Comparison of ENCODE assay signal across 18 mouse cellular contexts in the genomic region with DNA sequence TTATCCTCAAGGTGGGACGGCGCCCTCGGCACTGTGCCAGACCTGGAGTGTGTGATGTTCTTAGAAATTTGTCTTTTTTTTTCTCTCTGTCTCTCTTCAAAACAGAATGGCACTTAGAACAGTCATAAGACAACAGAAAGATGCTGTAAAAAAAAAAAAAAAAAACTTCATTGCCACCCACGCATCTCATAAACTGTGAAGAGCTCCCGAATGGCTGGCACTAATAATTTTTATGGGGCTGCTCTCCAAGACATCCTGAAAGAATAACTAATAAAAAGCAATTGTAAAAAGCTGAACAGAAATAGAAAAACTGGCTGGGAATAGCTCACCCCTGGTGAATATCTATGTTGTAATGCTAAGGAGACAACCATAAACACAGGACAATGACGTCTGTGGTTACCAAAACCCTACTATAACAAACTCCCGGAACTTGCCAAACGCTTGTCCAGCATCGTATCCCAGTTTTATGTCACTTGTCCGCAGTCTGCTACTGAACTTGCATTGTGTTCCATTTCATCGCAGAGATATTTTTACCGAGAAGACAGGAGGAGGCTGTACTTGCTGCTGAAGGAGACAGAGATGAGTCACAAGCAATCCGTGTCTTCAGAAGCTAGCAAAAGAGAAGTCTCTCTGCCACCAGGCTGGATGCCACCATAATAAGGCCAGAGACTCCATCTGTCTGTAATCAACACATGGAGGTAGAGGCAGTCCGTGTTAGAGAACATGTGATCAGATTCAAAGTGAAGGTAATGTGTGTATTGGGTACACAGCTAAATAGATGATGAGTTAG. TPM values are rescaled to one million over a fixed set of nuclear protein-coding genes. Genes with fewer than 3 reads are reported as not detected.
A peak's percentile ranks its signal among the peaks of the same experiment; 100 is the strongest.
DNase-seq lines count a peak whose midpoint lies in the region; ATAC-seq and TF ChIP-seq lines count a peak whose summit lies in the region.
"Had no signal": no experiment of that assay in that cellular context is flagged by ENCODE, and none has a peak within 500 bp of the region (broad histone marks: within the 10 kb centered on the region; RNA-seq: fewer than 3 reads in every experiment).

No protein-coding gene starts in this region.

- H3K9me3 ChIP-seq in neural tube, embryonic 15.5 days (replicated peaks): no peaks in the 10 kb centered on the region
- H3K9me3 ChIP-seq: forebrain, embryonic 10.5 days; limb, embryonic 13.5 days; midbrain, embryonic 13.5 days had no signal

- intact Hi-C loops in left cerebral cortex, adult 2 months (cut with DNase I): loop anchor here (5.0 kb wide), 1 partner anchor 43 kb away; no protein-coding TSS in a partner anchor

- ATAC-seq in neural tube, embryonic 15.5 days (ENCODE audit: low FRiP score): peak; percentile 57
- ATAC-seq: hindbrain, embryonic 16.5 days; midbrain, embryonic 13.5 days had no signal

- H3K36me3 ChIP-seq in neural tube, embryonic 15.5 days: no peaks in the 10 kb centered on the region
- H3K36me3 ChIP-seq: forebrain, embryonic 10.5 days; heart, embryonic 12.5 days; limb, embryonic 13.5 days; midbrain, embryonic 13.5 days had no signal

- no peak overlapping the region for H3K9ac ChIP-seq in neural tube, embryonic 15.5 days (replicated peaks)
- H3K9ac ChIP-seq: heart, embryonic 12.5 days; limb, embryonic 13.5 days; liver, embryonic 14.5 days; midbrain, embryonic 13.5 days had no signal

- no peak overlapping the region for H3K4me2 ChIP-seq in neural tube, embryonic 15.5 days
- H3K4me2 ChIP-seq: heart, embryonic 12.5 days; limb, embryonic 13.5 days; midbrain, embryonic 13.5 days had no signal

- WGBS in neural tube, embryonic 15.5 days: 58% methylated on average over 14 of the region's 14 CpGs

- peak overlapping the region; percentile 76 for H3K27ac ChIP-seq in left cerebral cortex, adult 2 months
- peak overlapping the region; percentile 29; the same call in 1 of the 2 replicates for H3K27ac ChIP-seq in neural tube, embryonic 15.5 days (replicated peaks)
- H3K27ac ChIP-seq: forebrain, embryonic 10.5 days; limb, embryonic 13.5 days; liver, embryonic 14.5 days; midbrain, embryonic 13.5 days had no signal

- DNase-seq in layer of hippocampus, adult 8-10 months (ENCODE audit: low spot score in 2 of 2): peak; percentile 12 to 18
- DNase-seq in layer of hippocampus, postnatal 10 days (ENCODE audit: low spot score in 2 of 2): no peak
- peak; percentile 95 for DNase-seq in adipocyte (ENCODE audit: low spot score)
- DNase-seq in left cerebral cortex, adult 2 months (ENCODE audit: extremely low spot score in 1 of 2, low spot score in 2 of 2): peak; percentile 21 to 40
- DNase-seq in T-cell, adult 2 months (ENCODE audit: low spot score): no peak
- no peak for DNase-seq in thymus, postnatal 36 days
- DNase-seq: B cell, adult 2 months; cerebellum, postnatal 10 days; heart, postnatal 36 days; kidney, adult 18-20 months; kidney, postnatal 25 days had no signal

- no peak for TF ChIP-seq CTCF in left cerebral cortex, adult 2 months (IDR thresholded peaks at IDR 0.05)

- no peak overlapping the region for H3K4me3 ChIP-seq in left cerebral cortex, adult 2 months
- H3K4me3 ChIP-seq in neural tube, embryonic 15.5 days (replicated peaks): no peak overlapping the region
- H3K4me3 ChIP-seq: forebrain, embryonic 10.5 days; heart, embryonic 12.5 days; limb, embryonic 13.5 days; midbrain, embryonic 13.5 days had no signal

- 0 out of 2 replicates have a peak, but pooled peaks cover 9% of the 10 kb centered on the region for H3K4me1 ChIP-seq in neural tube, embryonic 15.5 days
- H3K4me1 ChIP-seq: forebrain, embryonic 10.5 days; heart, embryonic 12.5 days; midbrain, embryonic 13.5 days had no signal

- H3K27me3 ChIP-seq in neural tube, embryonic 15.5 days (replicated peaks): no peaks in the 10 kb centered on the region
- H3K27me3 ChIP-seq: heart, embryonic 12.5 days; limb, embryonic 13.5 days; midbrain, embryonic 13.5 days had no signal

RNA-seq across cellular contexts. Expression of gene Cpm, which starts 25.3 kb away (rescaled TPM):
- 10 to 100 TPM in 2 of 4 experiments, 1 to 10 TPM in 2; 9.1 to 11.4 (median 9.7) TPM for total RNA-seq in layer of hippocampus, adult 8-10 months (2022)
- 1 to 10 TPM; 5.8 to 6.4 TPM for total RNA-seq in layer of hippocampus, postnatal 10 days (2021)
- total RNA-seq in left cerebral cortex, adult 2 months (2021): 1 to 10 TPM; 5.2 to 5.3 TPM
- 4.1 and 12.9 TPM in 2 replicates for polyA plus RNA-seq in neural tube, embryonic 15.5 days (2015; fragmentation: Nextera tagmentation; extraction: Ambion mirVana)

Comparison
In these comparisons a context has a peak if more than half of its experiments do, and no peak if none do; other contexts are left out.
1. DNase-seq: peak in layer of hippocampus, adult 8-10 months (2 of 2), adipocyte (single experiment) and left cerebral cortex, adult 2 months (2 of 2); none in layer of hippocampus, postnatal 10 days (0 of 2), T-cell, adult 2 months (single experiment) and thymus, postnatal 36 days (0 of 2).